Mouse (Mus musculus): ENCODE measurements around the gene Nt5dc3.

GRCm38 (mm10) chr10:86793509-86793951 lies 14.7 kb downstream of the Nt5dc3 start:
- TF ChIP-seq CTCF (IDR thresholded peaks at IDR 0.05; ENCODE audit: low read depth, low read length): no peak
- TF ChIP-seq EP300 (IDR thresholded peaks at IDR 0.05; ENCODE audit: insufficient read depth, low read depth, low read length): no peak
